Mouse (Mus musculus) left cerebral cortex, postnatal 10 days (tissue): ENCODE results near the gene Slc18a3. TPM values are rescaled to one million over a fixed set of nuclear protein-coding genes. Genes with fewer than 3 reads are reported as not detected.

Source experiments
- DNase-seq, 2 experiments: peaks; one replicate each; pipeline ENCODE4 v3.0.0; 2021 to 2022; ENCODE audit warnings: low spot score in 2 of 2, mixed read lengths in 1 of 2; ENCODE audit errors: extremely low spot score in 1 of 2
- intact Hi-C: fragments of 180-260 bp; cut with DNase I; formaldehyde crosslinking; loops from one replicate; pipeline ENCODE4 v1.15.1; 2025
- total RNA-seq, 2 experiments: library from RNA; stranded (reverse); gene quantifications; 2 replicates each; pipeline ENCODE4 v1.2.3; 2021

Slc18a3 gene
- total RNA-seq, 2 experiments from 2014 or later, result 1.1 to 1.9 TPM

DNA sequence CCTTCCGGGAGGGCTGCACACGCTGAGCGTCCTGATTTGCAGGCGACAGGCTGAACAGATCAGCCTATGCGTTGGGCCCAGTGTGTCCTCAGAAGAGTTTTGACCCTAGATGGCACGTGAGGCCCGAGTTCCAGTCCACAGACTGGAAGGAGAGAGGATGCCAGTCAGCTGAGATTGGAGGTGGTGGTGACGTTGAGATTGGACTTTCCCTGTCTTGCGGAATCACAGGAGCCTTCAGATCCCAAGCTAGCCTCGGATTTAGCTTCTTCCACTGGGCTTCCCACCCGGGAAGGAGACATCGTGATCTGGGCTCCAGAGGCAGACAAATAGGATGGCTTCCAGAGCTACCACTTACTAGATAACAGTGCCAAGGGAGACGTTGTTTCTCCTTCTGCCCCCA lies 1.2 kb upstream of the Slc18a3 start, which contains the start of gene Chat:
Chat (minus strand) TSS at position 101 of the 400 bp plus-strand sequence.
- no peak for DNase-seq
- intact Hi-C loops, result no loop called here

DNA sequence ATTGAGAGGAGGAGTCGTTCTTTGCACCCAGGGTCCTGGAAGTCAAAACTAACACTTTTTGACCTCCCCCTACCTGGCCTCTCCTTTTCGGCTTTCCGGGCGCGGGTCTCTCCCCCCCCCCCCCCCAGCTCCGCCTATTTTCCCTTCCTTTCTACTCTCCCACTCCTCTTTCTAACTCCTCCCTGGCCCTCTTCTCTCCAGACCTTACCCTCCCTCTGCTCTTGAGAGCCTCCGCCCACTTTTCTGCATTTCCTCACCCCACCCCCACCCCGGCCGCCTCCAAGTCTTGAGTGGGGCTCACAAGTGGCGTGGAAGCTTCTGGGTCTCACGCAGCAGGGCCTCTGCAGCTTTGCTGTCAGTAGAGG lies 838 bp upstream of the Slc18a3 start:
- intact Hi-C loops, result no loop called here
- no peak for DNase-seq

DNA sequence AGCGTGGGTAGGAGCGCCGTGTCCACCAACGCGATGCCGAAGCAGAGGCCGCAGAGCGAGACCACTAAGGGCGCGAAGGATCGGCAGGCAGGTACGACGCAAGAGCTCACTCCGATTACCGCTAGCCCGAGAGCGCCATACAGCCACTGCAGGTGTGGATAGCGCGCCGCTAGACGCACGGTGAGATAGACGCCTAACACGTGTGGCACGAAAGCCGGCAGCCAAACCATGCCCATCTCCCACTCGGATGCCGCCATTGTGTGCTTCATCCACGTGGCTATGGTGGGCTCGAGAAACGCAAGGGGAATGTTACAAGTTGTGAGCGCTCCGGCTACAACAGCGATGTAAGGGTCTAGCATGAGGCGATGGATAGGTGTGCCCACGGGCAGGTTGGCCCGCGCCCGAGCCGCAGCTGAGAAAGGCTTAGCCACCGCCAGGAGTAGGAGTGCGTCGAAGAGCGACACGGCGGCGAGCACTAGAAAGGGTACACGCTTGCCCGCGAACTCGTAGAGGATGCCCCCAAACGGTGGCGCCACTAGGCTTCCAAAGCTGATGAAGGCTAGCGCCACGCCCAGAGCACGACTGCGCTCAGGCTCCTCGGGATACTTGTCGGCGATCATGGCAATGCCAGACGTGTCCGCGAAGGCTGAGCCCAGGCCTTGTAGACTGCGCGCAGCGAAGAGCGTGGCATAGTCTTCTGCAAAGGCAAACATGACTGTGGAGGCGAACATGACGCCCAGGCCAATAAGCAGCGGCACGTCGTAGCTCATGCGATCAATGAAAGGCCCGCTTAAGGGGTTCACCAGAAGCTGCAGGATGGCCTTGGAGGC lies 1.2 kb downstream of the Slc18a3 start:
- intact Hi-C loops, result loop anchor here (5.0 kb wide), 1 partner anchor 111 kb away; no protein-coding TSS in a partner anchor
- no peak for DNase-seq

DNA sequence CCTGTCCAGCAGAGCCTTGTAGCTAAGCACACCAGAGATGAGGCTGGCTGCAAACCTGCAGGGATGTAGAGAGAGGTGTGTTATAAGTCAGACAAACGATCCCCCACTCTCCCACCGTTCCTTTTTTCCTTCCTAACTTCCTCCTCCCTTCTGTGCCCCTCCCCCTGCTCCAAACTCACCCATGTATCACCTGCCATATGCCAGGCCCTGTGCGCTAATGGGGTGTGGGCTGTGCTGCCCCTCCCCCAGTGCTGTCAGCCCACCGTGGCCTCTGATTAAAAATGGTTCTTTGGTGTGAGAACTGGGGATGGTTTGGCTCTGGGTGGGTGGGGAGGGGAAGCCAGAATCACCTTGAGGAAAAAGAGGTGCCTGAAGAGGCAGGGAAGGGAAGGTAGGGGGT lies 12.1 kb downstream of the Slc18a3 start:
- DNase-seq, result no peak
- intact Hi-C loops, result no loop called here

DNA sequence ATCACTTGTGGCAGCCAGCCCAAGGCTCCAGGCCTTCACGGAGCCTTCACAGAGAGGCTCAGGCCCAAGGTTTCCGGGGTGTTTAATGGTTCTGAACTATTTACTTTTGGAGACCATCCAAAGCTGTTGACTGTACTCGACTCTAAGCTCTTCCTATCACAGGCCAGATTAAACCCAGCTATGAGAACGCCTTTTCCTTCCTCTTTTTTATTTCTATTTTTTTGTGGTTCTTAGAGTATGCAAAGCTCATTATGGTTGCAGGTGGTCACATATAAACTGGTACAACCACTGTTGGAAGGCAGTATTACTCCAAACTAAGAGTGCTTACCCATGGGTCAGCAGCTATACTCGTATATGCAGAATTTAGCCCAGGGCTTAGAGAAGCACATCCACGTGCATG lies 17.7 kb downstream of the Slc18a3 start:
- intact Hi-C loops, result no loop called here
- DNase-seq, result no peak

DNA sequence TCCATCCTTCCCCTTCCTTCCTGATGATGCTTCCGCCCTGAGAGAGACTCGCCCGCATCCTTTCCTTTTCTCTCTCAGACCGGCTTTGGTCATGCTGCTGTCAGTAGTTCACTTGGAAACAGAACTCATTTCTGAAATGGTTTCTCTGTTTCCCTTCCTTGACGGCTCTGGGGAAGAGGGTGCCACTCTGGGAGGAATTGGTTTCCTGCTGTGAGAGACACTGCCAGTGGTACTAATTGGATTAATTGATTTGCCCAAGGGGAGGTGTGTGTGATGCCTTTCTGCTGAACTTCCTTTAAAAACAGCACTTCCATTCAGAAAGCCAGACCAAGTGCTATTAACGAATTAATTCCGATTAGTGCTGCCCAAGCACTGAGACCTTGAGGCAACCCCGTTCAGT lies 21.2 kb downstream of the Slc18a3 start:
- intact Hi-C loops, result no loop called here

DNA sequence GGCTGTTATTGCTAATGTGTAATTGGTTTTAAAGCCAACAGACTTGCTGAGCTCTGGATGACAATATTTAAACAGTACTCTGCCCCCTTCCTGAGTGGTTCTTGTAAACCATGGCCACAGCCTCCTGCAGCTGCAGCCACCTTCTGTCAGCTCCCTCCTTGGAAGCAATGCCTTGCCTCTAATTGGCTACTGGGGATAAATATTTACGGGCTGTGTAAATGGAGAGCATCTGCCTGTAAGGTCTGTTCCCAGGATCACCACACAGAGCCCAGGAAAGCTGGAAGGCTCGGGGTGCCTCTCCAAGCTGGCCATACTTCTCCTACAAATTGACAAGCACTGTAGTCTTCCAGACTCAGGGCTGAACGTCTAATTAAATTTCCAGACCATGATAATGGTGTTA lies 24.9 kb downstream of the Slc18a3 start:
- no peak for DNase-seq
- intact Hi-C loops, result no loop called here

More for the DNA sequence above, 21.2 kb downstream of the Slc18a3 start:
- no peak for DNase-seq

DNA sequence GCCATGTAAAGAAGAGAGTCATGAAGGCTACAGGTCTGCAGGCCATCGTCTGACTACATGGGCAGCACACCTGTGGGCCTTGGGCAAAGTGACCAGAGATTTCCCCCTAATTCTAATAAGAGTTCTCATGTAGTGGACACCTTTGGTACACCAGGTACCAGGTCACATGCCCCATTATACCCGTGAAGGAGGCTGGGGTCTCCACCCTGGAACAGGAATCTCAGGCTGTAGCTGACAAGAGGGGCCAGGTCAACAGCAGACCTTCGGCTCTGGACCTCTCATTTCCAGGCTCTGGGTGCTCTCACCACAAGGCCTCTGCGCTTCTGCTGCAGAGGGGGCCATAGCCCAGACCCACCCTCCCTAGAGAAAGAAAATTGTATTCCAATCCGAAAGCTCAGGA lies 25.3 kb downstream of the Slc18a3 start:
- intact Hi-C loops, result no loop called here
- DNase-seq, result no peak

DNA sequence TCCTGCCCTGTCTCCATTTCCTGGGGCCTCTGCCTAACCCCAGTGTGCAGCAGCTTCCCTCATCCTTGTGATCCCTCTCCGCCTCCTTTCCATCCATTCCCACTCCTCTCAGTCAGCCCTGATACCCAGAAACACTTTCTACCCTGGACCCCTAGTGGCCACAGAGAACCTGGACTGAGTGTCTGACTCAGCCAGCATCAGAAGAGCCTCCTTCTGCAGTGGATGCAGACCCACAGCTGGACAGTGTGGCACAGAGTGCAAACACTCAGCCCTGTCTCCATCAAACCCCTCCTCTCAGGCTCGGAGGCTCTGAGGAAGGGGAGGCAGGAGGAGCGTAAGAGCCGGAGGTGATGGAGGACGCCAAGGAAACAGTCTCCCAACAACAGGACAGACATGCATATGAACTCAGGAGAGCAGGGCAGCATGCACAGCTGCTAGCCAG lies 27.3 kb downstream of the Slc18a3 start:
- no peak for DNase-seq
- intact Hi-C loops, result no loop called here

DNA sequence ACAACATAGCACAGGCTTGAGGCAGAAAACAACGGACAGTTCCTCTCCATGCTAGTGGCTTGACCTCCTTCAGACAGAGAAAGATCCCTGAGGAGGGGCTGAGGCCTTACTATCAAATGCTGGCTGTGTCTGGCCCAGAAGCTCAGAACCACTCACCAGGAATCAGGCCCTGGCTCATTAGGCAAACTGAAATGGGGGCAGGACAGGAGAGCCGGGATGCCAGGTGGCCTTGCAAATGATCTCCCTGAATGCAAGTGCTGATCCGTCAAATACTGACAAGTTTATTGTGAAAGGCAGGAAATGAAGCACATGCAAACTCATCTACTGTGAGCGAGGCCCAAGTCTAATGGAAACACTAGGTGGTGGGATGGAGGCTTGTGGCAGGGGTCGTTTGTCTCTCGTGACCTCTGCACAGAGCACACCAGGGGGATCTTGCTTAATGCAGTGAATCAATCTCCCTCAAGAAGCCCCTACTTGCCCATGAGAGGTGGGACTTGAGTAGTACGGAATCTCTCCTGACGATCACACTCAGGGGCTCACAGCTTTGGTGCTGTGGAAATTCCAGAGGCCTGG lies 35.5 kb downstream of the Slc18a3 start:
- intact Hi-C loops, result no loop called here
- no peak for DNase-seq

DNA sequence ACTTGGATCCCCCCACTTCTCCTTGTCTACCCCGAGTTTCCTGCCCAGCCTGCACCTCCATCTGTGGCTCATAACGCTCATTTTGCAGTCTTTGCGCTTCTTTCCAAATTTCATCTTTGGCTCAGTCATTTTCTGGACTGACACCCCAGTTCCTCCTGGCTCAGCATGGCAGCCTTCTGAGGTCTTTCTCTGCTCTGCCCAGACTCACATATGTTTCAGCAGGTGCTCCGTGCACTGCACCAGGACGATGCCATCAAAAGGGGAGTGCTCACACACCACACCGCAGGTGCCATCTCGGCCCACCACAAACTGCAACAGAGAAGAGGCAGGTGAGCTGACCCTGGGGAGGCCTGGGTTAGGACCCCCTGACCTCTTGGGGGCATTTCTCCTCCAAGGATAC lies 40.7 kb downstream of the Slc18a3 start:
- intact Hi-C loops, result no loop called here
- no peak for DNase-seq

DNA sequence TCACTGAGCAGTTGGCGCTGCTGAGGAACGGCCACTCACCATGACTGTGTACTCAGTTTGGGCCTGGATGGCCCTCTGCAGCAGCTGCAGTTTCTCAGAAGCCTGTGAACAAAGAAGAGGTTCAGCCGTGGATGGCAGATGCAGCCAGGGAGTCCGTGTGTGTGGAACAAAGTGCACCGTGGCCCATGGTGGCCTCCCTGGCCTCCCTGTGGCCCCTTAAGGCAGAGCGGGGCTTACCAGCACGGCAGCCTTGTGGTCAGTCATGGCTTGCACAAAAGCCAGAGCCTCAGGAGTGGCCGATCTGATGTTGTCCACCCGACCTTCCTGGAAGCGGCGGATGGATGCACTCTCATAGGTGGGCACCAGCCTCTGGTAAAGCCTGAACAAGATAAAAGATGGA lies 45.9 kb downstream of the Slc18a3 start:
- intact Hi-C loops, result no loop called here

More for the DNA sequence above, 45.9 kb downstream of the Slc18a3 start:
- DNase-seq, result no peak

Other genes with a start within 250 kb of the Slc18a3 start
- 10 to 100 TPM; 55.3 to 63.5 TPM for gene Ogdhl, start 142.8 kb downstream of the Slc18a3 start, total RNA-seq
- gene 1700024G13Rik, start 76.5 kb downstream of the Slc18a3 start, total RNA-seq, result not detected
- gene Chat, start 1.1 kb upstream of the Slc18a3 start, total RNA-seq, result 1 to 10 TPM in 1 of 2 experiments, under 1 TPM in 1; 0.63 to 1.1 TPM
- 10 to 100 TPM; 16.7 to 18.9 TPM for gene Ercc6, start 48.7 kb upstream of the Slc18a3 start, total RNA-seq
- gene Prrxl1, start 134.6 kb upstream of the Slc18a3 start, total RNA-seq, result not detected
- under 1 TPM in 1 of 2 experiments, not detected in 1; 0.11 TPM for gene 3425401B19Rik, start 220.4 kb upstream of the Slc18a3 start, total RNA-seq